Mouse (Mus musculus) Patski (cell line): ENCODE measurements around the gene Ccnc. TPM values are rescaled to one million over a fixed set of nuclear protein-coding genes. Genes with fewer than 3 reads are reported as not detected.

Experiments
- ATAC-seq: fragments of 100-300 bp; one replicate; pipeline ENCODE4 v1.8.0; 2021
- CTCF ChIA-PET: fragments of 350-600 bp; sonication (Branson Sonifier 250); formaldehyde crosslinking; loops from one replicate; lab custom pipeline; 2022; ENCODE audit warnings: inconsistent platforms; lab: Charles Lee
- POLR2A ChIA-PET: fragments of 350-600 bp; sonication (Branson Sonifier 250); formaldehyde crosslinking; loops from one replicate; lab custom pipeline; 2022; ENCODE audit warnings: antibody characterized with exemption, inconsistent platforms; lab: Charles Lee
- DNase-seq: peaks from one replicate; pipeline ENCODE4 v3.0.0-alpha.2; 2011; ENCODE audit warnings: low read depth, low spot score
- H3K27me3 ChIP-seq: fragments of 371-371 bp; one replicate; pipeline ENCODE4 v1.5.1; 2021
- CTCF ChIP-seq: fragments of 100-300 bp; IDR thresholded peaks from one replicate; pipeline ENCODE4 v1.5.1; 2021
- in situ Hi-C: fragments of 300-500 bp; cut with MboI; formaldehyde crosslinking; loops from 3 replicates; pipeline ENCODE4 v1.11.1; 2018; ENCODE audit warnings: low pct_unique_long_range_greater_than_20kb, mixed read lengths
- polyA plus RNA-seq: library from polyadenylated mRNA; unstranded; gene quantifications from one replicate; pipeline ENCODE4 v1.2.3, GENCODE M21; 2021

Gene Ccnc
- polyA plus RNA-seq, 1 experiment from 2014 or later: 15.8 TPM

DNA sequence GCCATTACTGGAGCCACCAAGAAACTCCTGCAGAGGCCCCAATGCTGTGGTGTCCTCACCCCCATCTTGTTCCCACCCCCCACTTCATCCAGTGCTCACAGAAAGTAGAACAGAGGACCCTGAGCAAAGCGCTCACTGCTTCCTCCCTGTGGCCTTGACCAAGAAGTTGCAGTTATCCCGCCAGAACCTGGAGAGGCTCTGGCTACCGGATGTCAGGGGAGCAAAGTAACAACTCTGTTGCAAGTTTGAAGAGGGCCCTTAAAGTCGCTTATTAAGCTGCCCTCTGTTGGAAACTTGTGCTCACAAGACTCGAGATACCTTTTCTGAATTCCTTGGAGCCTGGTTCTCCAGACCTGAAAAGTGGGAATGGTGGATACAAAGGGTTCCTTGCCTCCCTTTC lies 40.6 kb upstream of the Ccnc start:
- TF ChIP-seq CTCF: no peak
- in situ Hi-C loops: no loop called here
- ChIA-PET POLR2A (no interaction called here), CTCF (no interaction called here)
- ATAC-seq: no peak
- DNase-seq: no peak
- peaks cover 65% of the 10 kb centered on the region for H3K27me3 ChIP-seq

DNA sequence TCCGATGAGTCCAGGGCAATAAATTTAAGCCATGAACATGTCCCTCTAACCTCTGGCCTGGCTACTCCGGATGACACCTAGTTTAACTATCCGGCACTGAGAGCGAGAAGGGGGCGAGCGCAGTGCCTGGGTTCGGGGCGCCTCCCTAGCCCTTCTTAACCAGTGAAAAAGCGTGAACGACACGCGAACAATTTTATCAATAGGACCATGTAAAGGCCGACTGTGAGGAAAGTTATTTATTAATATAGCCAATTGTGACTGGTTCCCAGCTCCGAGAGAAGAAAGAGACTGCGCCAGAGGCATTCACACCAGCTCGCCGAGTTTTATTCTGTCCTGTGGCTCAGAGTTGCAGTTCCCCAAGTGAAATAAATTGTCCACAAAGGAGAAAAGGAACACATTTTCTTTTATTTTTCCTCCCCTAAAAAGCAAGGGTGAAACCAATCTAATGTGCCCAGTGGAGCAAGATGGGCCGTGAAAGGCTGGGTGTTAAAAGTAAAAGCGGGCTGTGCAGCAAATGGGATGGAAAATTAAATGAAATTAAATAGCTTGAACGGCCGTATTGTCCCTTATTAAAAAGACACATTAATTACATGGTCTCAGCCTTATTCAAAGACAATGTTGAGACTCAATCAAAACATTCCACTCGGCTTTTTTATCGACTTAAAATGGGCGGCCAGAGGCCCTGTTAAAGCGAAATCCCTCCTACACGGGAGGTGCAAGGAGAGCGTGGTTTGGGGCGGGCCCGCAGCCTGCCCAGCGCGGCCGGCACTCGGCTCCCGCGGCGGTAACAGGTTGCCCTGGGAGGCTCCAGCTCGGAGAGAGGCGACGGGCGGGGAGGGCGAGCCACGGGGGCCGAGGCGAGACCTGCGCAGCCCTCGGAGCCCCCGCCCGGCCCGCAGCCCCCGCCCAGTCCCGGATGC lies 39.5 kb upstream of the Ccnc start:
- ATAC-seq: peak; percentile 31
- no peak for DNase-seq
- TF ChIP-seq CTCF: no peak
- in situ Hi-C loops: no loop called here
- ChIA-PET POLR2A (no interaction called here), CTCF (no interaction called here)
- peaks cover 65% of the 10 kb centered on the region for H3K27me3 ChIP-seq

- ChIA-PET CTCF (no interaction called here), POLR2A (no interaction called here)
- peaks cover 58% of the 10 kb centered on the region for H3K27me3 ChIP-seq
- in situ Hi-C loops: no loop called here
- no peak for DNase-seq
- ATAC-seq: peak; percentile 31
- TF ChIP-seq CTCF: peak; percentile 53
These were observed 38.7 kb upstream of the Ccnc start for GRCm38 (mm10) chr4:21688703-21689200.

DNA sequence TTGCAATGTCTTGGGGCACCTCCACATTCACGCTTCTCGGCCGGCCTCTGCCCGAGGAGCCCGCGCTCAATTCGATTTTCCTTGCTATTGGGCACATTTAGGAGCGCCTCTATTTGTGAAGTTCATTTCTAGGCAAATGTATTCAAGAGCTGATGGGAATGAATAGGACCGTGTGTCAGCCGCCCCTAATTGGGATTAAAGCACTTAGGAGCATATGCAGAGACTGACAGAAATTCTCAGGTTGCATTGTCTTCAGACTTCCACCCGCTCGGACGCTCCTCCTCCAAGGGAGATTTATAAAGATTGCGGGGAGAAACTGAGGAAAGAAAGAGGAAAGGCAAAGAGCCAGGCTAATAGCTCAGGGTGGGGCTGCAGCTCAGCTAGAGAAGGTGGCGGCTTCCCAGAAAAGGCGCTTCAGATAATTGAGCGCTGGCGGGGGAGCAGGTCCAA lies 38.0 kb upstream of the Ccnc start:
- ChIA-PET CTCF (interaction anchor here (1.1 kb wide), 1 partner anchor 75 kb away, joined by 3 read pairs; no protein-coding TSS in a partner anchor), POLR2A (no interaction called here)
- no peak for TF ChIP-seq CTCF
- in situ Hi-C loops: no loop called here
- H3K27me3 ChIP-seq: peaks cover 56% of the 10 kb centered on the region
- no peak for DNase-seq
- no peak for ATAC-seq

GRCm38 (mm10) chr4:21690221-21690620 lies 37.3 kb upstream of the Ccnc start:
- DNase-seq (no peak), ATAC-seq (no peak)
- in situ Hi-C loops: loop anchor here (10.0 kb wide), 2 partner anchors 145 to 255 kb away; no protein-coding TSS in a partner anchor
- no peak for TF ChIP-seq CTCF
- H3K27me3 ChIP-seq: peaks cover 60% of the 10 kb centered on the region
- POLR2A ChIA-PET: no interaction called here
- CTCF ChIA-PET: interaction anchor here (1.1 to 1.2 kb wide), 2 partner anchors 22 to 76 kb away, joined by 3 to 5 read pairs; no protein-coding TSS in a partner anchor

GRCm38 (mm10) chr4:21695638-21696254 lies 31.8 kb upstream of the Ccnc start:
- peak; percentile 52 for TF ChIP-seq CTCF
- ATAC-seq (no peak), DNase-seq (no peak)
- in situ Hi-C loops: loop anchor here (10.0 kb wide), 2 partner anchors 151 to 261 kb away; no protein-coding TSS in a partner anchor
- CTCF ChIA-PET: no interaction called here
- POLR2A ChIA-PET: no interaction called here
- peaks cover 18% of the 10 kb centered on the region for H3K27me3 ChIP-seq

GRCm38 (mm10) chr4:21705046-21705445 lies 22.5 kb upstream of the Ccnc start:
- no peak for DNase-seq
- TF ChIP-seq CTCF: no peak
- no peak for ATAC-seq
- H3K27me3 ChIP-seq: peaks cover 6% of the 10 kb centered on the region
- CTCF ChIA-PET: no interaction called here
- POLR2A ChIA-PET: no interaction called here
- in situ Hi-C loops: no loop called here

GRCm38 (mm10) chr4:21712147-21712546 lies 15.4 kb upstream of the Ccnc start:
- CTCF ChIA-PET: interaction anchor here (1.1 kb wide), 1 partner anchor 21 kb away, joined by 5 read pairs; no protein-coding TSS in a partner anchor
- ATAC-seq: peak; percentile 99
- in situ Hi-C loops: no loop called here
- POLR2A ChIA-PET: no interaction called here
- no peak for TF ChIP-seq CTCF
- H3K27me3 ChIP-seq: peaks cover 16% of the 10 kb centered on the region
- DNase-seq: peak; percentile 88

GRCm38 (mm10) chr4:21722752-21723334 lies 4.7 kb upstream of the Ccnc start:
- no peak for TF ChIP-seq CTCF
- ChIA-PET CTCF (no interaction called here), POLR2A (no interaction called here)
- ATAC-seq (no peak), DNase-seq (no peak)
- in situ Hi-C loops: loop anchor here (10.0 kb wide), 1 partner anchor 92 kb away; no protein-coding TSS in a partner anchor
- peaks cover 7% of the 10 kb centered on the region for H3K27me3 ChIP-seq
